Mouse (Mus musculus): Measurements from ENCODE around the gene Slc31a2. TPM values are rescaled to one million over a fixed set of nuclear protein-coding genes. Genes with fewer than 3 reads are reported as not detected.
A peak's percentile ranks its signal among the peaks of the same experiment; 100 is the strongest.

The Slc31a2 gene
- 12.6 and 14.4 TPM in 2 replicates for polyA plus RNA-seq (2014; fragmentation: Nextera tagmentation; extraction: Ambion mirVana)

- no peak within 1 kb of the TSS for H3K27ac ChIP-seq
- no peaks in the 10 kb centered on the region for H3K4me1 ChIP-seq (replicated peaks; ENCODE audit: control insufficient read depth, insufficient read depth, low read length)
- WGBS, result 52% methylated on average over 2 of the region's 2 CpGs
- H3K36me3 ChIP-seq (replicated peaks; ENCODE audit: control insufficient read depth, insufficient read depth), result no peaks in the 10 kb centered on the region
- no peak within 1 kb of the TSS for H3K4me3 ChIP-seq (replicated peaks; ENCODE audit: low read length)
- DNase-seq (ENCODE audit: low spot score), result peak; percentile 20
- no peak for ATAC-seq (ENCODE audit: low FRiP score)
- no peak within 1 kb of the TSS for H3K9ac ChIP-seq
- H3K9me3 ChIP-seq (ENCODE audit: control insufficient read depth, low read length), result no peaks in the 10 kb centered on the region
- H3K4me2 ChIP-seq (replicated peaks), result no peak within 1 kb of the TSS
- H3K27me3 ChIP-seq (ENCODE audit: control insufficient read depth, insufficient read depth, low read length), result no peaks in the 10 kb centered on the region
Measured at GRCm38 (mm10) chr4:62262276-62262675, at the start of gene Slc31a2. Gene Slc31a2 (plus strand): TSS chr4:62262562.

GRCm38 (mm10) chr4:62213490-62213889 lies 48.9 kb upstream of the Slc31a2 start:
- H3K9ac ChIP-seq, result no peak overlapping the region
- no peaks in the 10 kb centered on the region for H3K9me3 ChIP-seq (ENCODE audit: control insufficient read depth, low read length)
- no peak overlapping the region for H3K27ac ChIP-seq
- ATAC-seq (ENCODE audit: low FRiP score) (no peak), DNase-seq (ENCODE audit: low spot score) (no peak)
- H3K36me3 ChIP-seq (replicated peaks; ENCODE audit: control insufficient read depth, insufficient read depth), result no peaks in the 10 kb centered on the region
- no peak overlapping the region for H3K4me3 ChIP-seq (replicated peaks; ENCODE audit: low read length)
- no peaks in the 10 kb centered on the region for H3K27me3 ChIP-seq (ENCODE audit: control insufficient read depth, insufficient read depth, low read length)
- no peak overlapping the region for H3K4me2 ChIP-seq (replicated peaks)
- 88% methylated on average over 2 of the region's 2 CpGs for WGBS
- H3K4me1 ChIP-seq (replicated peaks; ENCODE audit: control insufficient read depth, insufficient read depth, low read length), result no peaks in the 10 kb centered on the region; the same call in 1 of the 2 replicates

- H3K4me3 ChIP-seq (replicated peaks; ENCODE audit: low read length), result no peak overlapping the region
- H3K27me3 ChIP-seq (ENCODE audit: control insufficient read depth, insufficient read depth, low read length), result no peaks in the 10 kb centered on the region
- ATAC-seq (ENCODE audit: low FRiP score), result peak; percentile 43; the same call in 1 of the 2 replicates
- H3K36me3 ChIP-seq (replicated peaks; ENCODE audit: control insufficient read depth, insufficient read depth), result no peaks in the 10 kb centered on the region
- no peak overlapping the region for H3K4me2 ChIP-seq (replicated peaks)
- H3K9ac ChIP-seq, result no peak overlapping the region
- H3K4me1 ChIP-seq (replicated peaks; ENCODE audit: control insufficient read depth, insufficient read depth, low read length), result no peaks in the 10 kb centered on the region
- DNase-seq (ENCODE audit: low spot score), result peak; percentile 55
- no peak overlapping the region for H3K27ac ChIP-seq
- H3K9me3 ChIP-seq (ENCODE audit: control insufficient read depth, low read length), result no peaks in the 10 kb centered on the region
- WGBS, result 40% methylated on average over 10 of the region's 10 CpGs
Measured at GRCm38 (mm10) chr4:62228391-62228790, 34.0 kb upstream of the Slc31a2 start.

- Histone ChIP-seq H3K27ac (no peak overlapping the region), H3K4me2 (replicated peaks) (no peak overlapping the region), H3K4me3 (replicated peaks; ENCODE audit: low read length) (no peak overlapping the region), H3K36me3 (replicated peaks; ENCODE audit: control insufficient read depth, insufficient read depth) (no peaks in the 10 kb centered on the region), H3K27me3 (ENCODE audit: control insufficient read depth, insufficient read depth, low read length) (no peaks in the 10 kb centered on the region), H3K4me1 (replicated peaks; ENCODE audit: control insufficient read depth, insufficient read depth, low read length) (no peaks in the 10 kb centered on the region), H3K9me3 (ENCODE audit: control insufficient read depth, low read length) (no peaks in the 10 kb centered on the region), H3K9ac (no peak overlapping the region)
- WGBS, result 94% methylated on average over 7 of the region's 7 CpGs
- DNase-seq (ENCODE audit: low spot score) (no peak), ATAC-seq (ENCODE audit: low FRiP score) (no peak)
Measured at GRCm38 (mm10) chr4:62229448-62229847, 32.9 kb upstream of the Slc31a2 start.

GRCm38 (mm10) chr4:62230153-62230552 lies 32.2 kb upstream of the Slc31a2 start:
- Histone ChIP-seq H3K36me3 (replicated peaks; ENCODE audit: control insufficient read depth, insufficient read depth) (no peaks in the 10 kb centered on the region), H3K9ac (no peak overlapping the region), H3K9me3 (ENCODE audit: control insufficient read depth, low read length) (no peaks in the 10 kb centered on the region), H3K27ac (no peak overlapping the region), H3K4me1 (replicated peaks; ENCODE audit: control insufficient read depth, insufficient read depth, low read length) (no peaks in the 10 kb centered on the region), H3K4me2 (replicated peaks) (no peak overlapping the region), H3K4me3 (replicated peaks; ENCODE audit: low read length) (no peak overlapping the region), H3K27me3 (ENCODE audit: control insufficient read depth, insufficient read depth, low read length) (no peaks in the 10 kb centered on the region)
- DNase-seq (ENCODE audit: low spot score) (peak; percentile 21), ATAC-seq (ENCODE audit: low FRiP score) (no peak)
- 73% methylated on average over 1 of the region's 1 CpGs for WGBS

GRCm38 (mm10) chr4:62230769-62231168 lies 31.6 kb upstream of the Slc31a2 start, which contains the start of gene Zfp37:
Gene Zfp37 (minus strand): TSS chr4:62231047.
- Histone ChIP-seq H3K9ac (no peak within 1 kb of the TSS), H3K36me3 (replicated peaks; ENCODE audit: control insufficient read depth, insufficient read depth) (no peaks in the 10 kb centered on the region), H3K4me3 (replicated peaks; ENCODE audit: low read length) (no peak within 1 kb of the TSS), H3K4me2 (replicated peaks) (no peak within 1 kb of the TSS), H3K4me1 (replicated peaks; ENCODE audit: control insufficient read depth, insufficient read depth, low read length) (no peaks in the 10 kb centered on the region), H3K27ac (no peak within 1 kb of the TSS), H3K9me3 (ENCODE audit: control insufficient read depth, low read length) (no peaks in the 10 kb centered on the region), H3K27me3 (ENCODE audit: control insufficient read depth, insufficient read depth, low read length) (no peaks in the 10 kb centered on the region)
- DNase-seq (ENCODE audit: low spot score), result peak; percentile 14
- ATAC-seq (ENCODE audit: low FRiP score), result no peak
- WGBS, result 74% methylated on average over 13 of the region's 13 CpGs

- DNase-seq (ENCODE audit: low spot score) (no peak), ATAC-seq (ENCODE audit: low FRiP score) (no peak)
- Histone ChIP-seq H3K36me3 (replicated peaks; ENCODE audit: control insufficient read depth, insufficient read depth) (no peaks in the 10 kb centered on the region), H3K4me3 (replicated peaks; ENCODE audit: low read length) (no peak overlapping the region), H3K9ac (no peak overlapping the region), H3K9me3 (ENCODE audit: control insufficient read depth, low read length) (no peaks in the 10 kb centered on the region), H3K4me1 (replicated peaks; ENCODE audit: control insufficient read depth, insufficient read depth, low read length) (no peaks in the 10 kb centered on the region), H3K27ac (no peak overlapping the region), H3K4me2 (replicated peaks) (no peak overlapping the region), H3K27me3 (ENCODE audit: control insufficient read depth, insufficient read depth, low read length) (no peaks in the 10 kb centered on the region)
- WGBS, result 65% methylated on average over 6 of the region's 6 CpGs
Measured at GRCm38 (mm10) chr4:62240586-62240985, 21.8 kb upstream of the Slc31a2 start.

- WGBS, result 46% methylated on average over 4 of the region's 4 CpGs
- no peak overlapping the region for H3K27ac ChIP-seq
- DNase-seq (ENCODE audit: low spot score) (no peak), ATAC-seq (ENCODE audit: low FRiP score) (no peak)
- no peaks in the 10 kb centered on the region for H3K4me1 ChIP-seq (replicated peaks; ENCODE audit: control insufficient read depth, insufficient read depth, low read length)
- no peaks in the 10 kb centered on the region for H3K9me3 ChIP-seq (ENCODE audit: control insufficient read depth, low read length)
- no peak overlapping the region for H3K9ac ChIP-seq
- H3K36me3 ChIP-seq (replicated peaks; ENCODE audit: control insufficient read depth, insufficient read depth), result no peaks in the 10 kb centered on the region
- no peaks in the 10 kb centered on the region for H3K27me3 ChIP-seq (ENCODE audit: control insufficient read depth, insufficient read depth, low read length)
- H3K4me2 ChIP-seq (replicated peaks), result no peak overlapping the region
- no peak overlapping the region for H3K4me3 ChIP-seq (replicated peaks; ENCODE audit: low read length)
Measured at GRCm38 (mm10) chr4:62248328-62248727, 14.0 kb upstream of the Slc31a2 start.

- Histone ChIP-seq H3K4me2 (replicated peaks) (no peak overlapping the region), H3K4me1 (replicated peaks; ENCODE audit: control insufficient read depth, insufficient read depth, low read length) (no peaks in the 10 kb centered on the region), H3K27ac (no peak overlapping the region), H3K36me3 (replicated peaks; ENCODE audit: control insufficient read depth, insufficient read depth) (no peaks in the 10 kb centered on the region), H3K4me3 (replicated peaks; ENCODE audit: low read length) (no peak overlapping the region), H3K27me3 (ENCODE audit: control insufficient read depth, insufficient read depth, low read length) (no peaks in the 10 kb centered on the region), H3K9ac (no peak overlapping the region), H3K9me3 (ENCODE audit: control insufficient read depth, low read length) (no peaks in the 10 kb centered on the region)
- peak; percentile 22 for DNase-seq (ENCODE audit: low spot score)
- 27% methylated on average over 3 of the region's 3 CpGs for WGBS
- ATAC-seq (ENCODE audit: low FRiP score), result no peak
Measured at GRCm38 (mm10) chr4:62250896-62251544, 11.3 kb upstream of the Slc31a2 start.

- Histone ChIP-seq H3K27ac (no peak overlapping the region), H3K4me2 (replicated peaks) (no peak overlapping the region), H3K36me3 (replicated peaks; ENCODE audit: control insufficient read depth, insufficient read depth) (no peaks in the 10 kb centered on the region), H3K27me3 (ENCODE audit: control insufficient read depth, insufficient read depth, low read length) (no peaks in the 10 kb centered on the region), H3K4me1 (replicated peaks; ENCODE audit: control insufficient read depth, insufficient read depth, low read length) (no peaks in the 10 kb centered on the region), H3K4me3 (replicated peaks; ENCODE audit: low read length) (no peak overlapping the region), H3K9ac (no peak overlapping the region), H3K9me3 (ENCODE audit: control insufficient read depth, low read length) (no peaks in the 10 kb centered on the region)
- 93% methylated on average over 4 of the region's 4 CpGs for WGBS
- DNase-seq (ENCODE audit: low spot score) (peak; percentile 16), ATAC-seq (ENCODE audit: low FRiP score) (no peak)
Measured at GRCm38 (mm10) chr4:62251776-62252175, 10.6 kb upstream of the Slc31a2 start.
